Mouse (Mus musculus) adipocyte (in vitro differentiated cells): ENCODE data around the gene Lingo1.

Source experiments
- DNase-seq: peaks from one replicate; pipeline ENCODE4 v3.0.0-alpha.2; 2016; ENCODE audit warnings: low spot score

Lingo1 gene

GRCm38 (mm10) chr9:56635121-56635497 is 161.2 kb downstream of the Lingo1 start:
- no peak for DNase-seq

- DNase-seq: no peak
Measured at GRCm38 (mm10) chr9:56634406-56635120, 161.7 kb downstream of the Lingo1 start.

- no peak for DNase-seq
Measured at GRCm38 (mm10) chr9:56633449-56634225, 162.6 kb downstream of the Lingo1 start.

GRCm38 (mm10) chr9:56630945-56631344 is 165.3 kb downstream of the Lingo1 start:
- no peak for DNase-seq

GRCm38 (mm10) chr9:56629674-56630397 is 166.4 kb downstream of the Lingo1 start:
- DNase-seq: no peak

- DNase-seq: no peak
Measured at GRCm38 (mm10) chr9:56627295-56627694, 169.0 kb downstream of the Lingo1 start.

GRCm38 (mm10) chr9:56624923-56625322 is 171.3 kb downstream of the Lingo1 start:
- no peak for DNase-seq

- no peak for DNase-seq
Measured at GRCm38 (mm10) chr9:56623361-56623760, 172.9 kb downstream of the Lingo1 start.

- DNase-seq: no peak
Measured at GRCm38 (mm10) chr9:56622761-56623160, 173.5 kb downstream of the Lingo1 start.

GRCm38 (mm10) chr9:56620512-56621371 is 175.5 kb downstream of the Lingo1 start:
- no peak for DNase-seq

GRCm38 (mm10) chr9:56619715-56620114 is 176.6 kb downstream of the Lingo1 start:
- no peak for DNase-seq

GRCm38 (mm10) chr9:56618660-56619059 is 177.6 kb downstream of the Lingo1 start:
- DNase-seq: no peak

GRCm38 (mm10) chr9:56616061-56616460 is 180.2 kb downstream of the Lingo1 start:
- no peak for DNase-seq

- no peak for DNase-seq
Measured at GRCm38 (mm10) chr9:56612798-56613183, 183.5 kb downstream of the Lingo1 start.

- no peak for DNase-seq
Measured at GRCm38 (mm10) chr9:56611912-56612797, 184.1 kb downstream of the Lingo1 start.

GRCm38 (mm10) chr9:56610955-56611354 is 185.3 kb downstream of the Lingo1 start:
- DNase-seq: no peak

- DNase-seq: no peak
Measured at GRCm38 (mm10) chr9:56610466-56610865, 185.8 kb downstream of the Lingo1 start.

GRCm38 (mm10) chr9:56609486-56609885 is 186.8 kb downstream of the Lingo1 start:
- DNase-seq: no peak

GRCm38 (mm10) chr9:56608691-56609351 is 187.4 kb downstream of the Lingo1 start:
- DNase-seq: no peak

- DNase-seq: no peak
Measured at GRCm38 (mm10) chr9:56606082-56606740, 190.1 kb downstream of the Lingo1 start.
